ENCODE assay signal across 8 mouse cellular contexts in genomic region chr13:119363379-119363778, GRCm38 (mm10).
A peak's percentile ranks its signal among the peaks of the same experiment; 100 is the strongest.
DNase-seq lines count a peak whose midpoint lies in the region; ATAC-seq and TF ChIP-seq lines count a peak whose summit lies in the region.

No protein-coding gene starts in this region.

- 57% methylated on average over 3 of the region's 3 CpGs for WGBS in forebrain, postnatal 0 days
- 80% methylated on average over 3 of the region's 3 CpGs for WGBS in forebrain, embryonic 10.5 days
- WGBS in midbrain, embryonic 11.5 days = 69% methylated on average over 3 of the region's 3 CpGs
- WGBS in midbrain, embryonic 16.5 days = 65% methylated on average over 3 of the region's 3 CpGs

- no peaks in the 10 kb centered on the region for H3K27me3 ChIP-seq in forebrain, postnatal 0 days (ENCODE audit: insufficient read depth, low read length)
- no peaks in the 10 kb centered on the region for H3K27me3 ChIP-seq in forebrain, embryonic 10.5 days (ENCODE audit: poor library complexity, severe bottlenecking)
- no peaks in the 10 kb centered on the region for H3K27me3 ChIP-seq in midbrain, embryonic 11.5 days (ENCODE audit: control insufficient read depth, insufficient read depth, low read length)
- H3K27me3 ChIP-seq in midbrain, embryonic 16.5 days (ENCODE audit: control insufficient read depth, insufficient read depth, low read depth, low read length) = no peaks in the 10 kb centered on the region

- no peaks in the 10 kb centered on the region for H3K9me3 ChIP-seq in forebrain, postnatal 0 days (ENCODE audit: low read length)
- no peaks in the 10 kb centered on the region for H3K9me3 ChIP-seq in forebrain, embryonic 10.5 days
- no peaks in the 10 kb centered on the region for H3K9me3 ChIP-seq in midbrain, embryonic 11.5 days (ENCODE audit: control insufficient read depth, low read length)
- H3K9me3 ChIP-seq in midbrain, embryonic 16.5 days (replicated peaks; ENCODE audit: control insufficient read depth, low read length, poor library complexity, severe bottlenecking) = no peaks in the 10 kb centered on the region

- intact Hi-C loops in gastrocnemius, postnatal 14 days (cut with DNase I; ENCODE audit: low total_unique reads) = no loop called here

- TF ChIP-seq CTCF in forebrain, postnatal 0 days (IDR thresholded peaks at IDR 0.05; ENCODE audit: low read depth) = peak; percentile 55

- peaks cover 16% of the 10 kb centered on the region; the same call in 1 of the 2 replicates for H3K36me3 ChIP-seq in forebrain, postnatal 0 days (ENCODE audit: insufficient read depth)
- peaks cover 63% of the 10 kb centered on the region for H3K36me3 ChIP-seq in forebrain, embryonic 10.5 days (replicated peaks)
- peaks cover under 1% of the 10 kb centered on the region; the same call in 1 of the 2 replicates for H3K36me3 ChIP-seq in midbrain, embryonic 11.5 days (ENCODE audit: control insufficient read depth, insufficient read depth, low read length)
- peaks cover 5% of the 10 kb centered on the region for H3K36me3 ChIP-seq in midbrain, embryonic 16.5 days (ENCODE audit: control insufficient read depth, insufficient read depth, low read length)

- no peak overlapping the region for H3K4me2 ChIP-seq in forebrain, postnatal 0 days (ENCODE audit: low read depth)
- H3K4me2 ChIP-seq in midbrain, embryonic 11.5 days = no peak overlapping the region
- H3K4me2 ChIP-seq in midbrain, embryonic 16.5 days (ENCODE audit: low read length) = no peak overlapping the region

- H3K4me3 ChIP-seq in forebrain, postnatal 0 days (ENCODE audit: low read depth, low read length) = no peak overlapping the region
- no peak overlapping the region for H3K4me3 ChIP-seq in forebrain, embryonic 10.5 days
- no peak overlapping the region for H3K4me3 ChIP-seq in midbrain, embryonic 11.5 days (ENCODE audit: low read depth, low read length)
- no peak overlapping the region for H3K4me3 ChIP-seq in midbrain, embryonic 16.5 days (ENCODE audit: low read depth, low read length)

- peak; percentile 79 for DNase-seq in forebrain, postnatal 0 days
- DNase-seq in forebrain, embryonic 10.5 days (ENCODE audit: extremely low spot score, low spot score) = no peak
- peak; percentile 89 for DNase-seq in midbrain, embryonic 11.5 days (ENCODE audit: low spot score, missing footprints)
- peak; percentile 39 for DNase-seq in R1 (ENCODE audit: low read depth, low spot score)
- DNase-seq in gastrocnemius, postnatal 14 days = peak; percentile 13
- DNase-seq in lung, postnatal 10 days = peak; percentile 61

- H3K4me1 ChIP-seq in forebrain, postnatal 0 days (ENCODE audit: insufficient read depth) = no peaks in the 10 kb centered on the region
- no peaks in the 10 kb centered on the region for H3K4me1 ChIP-seq in forebrain, embryonic 10.5 days
- no peaks in the 10 kb centered on the region for H3K4me1 ChIP-seq in midbrain, embryonic 11.5 days (ENCODE audit: control insufficient read depth, insufficient read depth, low read length)
- H3K4me1 ChIP-seq in midbrain, embryonic 16.5 days (ENCODE audit: control insufficient read depth, insufficient read depth, low read length) = no peaks in the 10 kb centered on the region

- no peak overlapping the region for H3K27ac ChIP-seq in forebrain, postnatal 0 days (ENCODE audit: low read depth, low read length)
- no peak overlapping the region for H3K27ac ChIP-seq in forebrain, embryonic 10.5 days
- H3K27ac ChIP-seq in midbrain, embryonic 11.5 days (ENCODE audit: low read depth, low read length) = no peak overlapping the region
- no peak overlapping the region for H3K27ac ChIP-seq in midbrain, embryonic 16.5 days (ENCODE audit: low read length)

- ATAC-seq in forebrain, postnatal 0 days = no peak
- ATAC-seq in midbrain, embryonic 11.5 days (ENCODE audit: low FRiP score) = no peak
- ATAC-seq in midbrain, embryonic 16.5 days = no peak
- ATAC-seq in frontal cortex, adult (ENCODE audit: low TSS enrichment) = no peak

- no peak overlapping the region for H3K9ac ChIP-seq in forebrain, postnatal 0 days
- H3K9ac ChIP-seq in midbrain, embryonic 11.5 days (ENCODE audit: low read length) = no peak overlapping the region
- H3K9ac ChIP-seq in midbrain, embryonic 16.5 days (ENCODE audit: low read depth, low read length) = no peak overlapping the region
